Mouse (Mus musculus): ENCODE data around the gene Irx6. TPM values are rescaled to one million over a fixed set of nuclear protein-coding genes. Genes with fewer than 3 reads are reported as not detected.

Gene Irx6
- total RNA-seq (2023) = not detected

DNA sequence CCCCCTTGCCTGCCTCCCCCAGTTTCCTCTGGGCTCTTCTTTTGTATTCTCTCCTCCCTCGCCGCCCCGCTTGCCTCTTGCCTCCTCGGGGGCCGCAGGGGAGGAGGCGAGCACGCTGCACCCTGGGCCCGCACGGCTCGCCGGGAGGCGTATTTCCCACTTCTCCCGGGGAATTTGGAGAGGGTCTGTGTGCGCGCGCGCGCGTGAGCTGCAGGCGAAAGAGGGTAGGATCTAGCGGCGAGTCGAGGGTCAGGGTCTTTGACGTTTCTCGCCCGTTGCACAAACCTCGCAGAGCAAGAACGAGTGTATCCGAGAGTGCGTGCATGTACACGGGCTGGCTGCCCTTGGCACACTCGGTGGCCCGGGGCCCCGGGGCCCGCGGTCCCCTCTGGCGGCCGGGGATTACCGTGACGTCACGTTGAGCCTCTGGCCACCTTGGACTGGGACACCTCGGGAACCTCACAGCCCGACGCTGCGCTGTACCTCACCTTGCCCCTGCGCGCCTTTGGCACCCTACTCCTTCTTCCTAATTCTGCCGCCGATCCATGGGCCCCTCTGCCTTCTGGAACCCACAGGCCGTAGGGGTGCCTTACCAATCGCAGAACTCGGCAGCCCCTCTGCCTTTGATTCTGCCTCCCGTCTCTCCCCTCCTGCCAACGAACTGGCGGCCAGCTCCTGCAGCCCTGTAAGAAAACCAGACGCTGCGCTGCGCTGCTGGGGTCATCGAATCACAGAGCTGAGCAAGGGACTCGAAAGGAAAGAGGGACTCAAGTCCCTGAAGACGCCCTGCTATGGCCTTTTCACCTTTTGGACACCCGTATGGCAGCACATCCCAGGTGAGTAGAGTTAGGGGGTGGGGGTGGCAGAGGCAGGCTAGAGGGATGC is at the start of gene Irx6:
TSS of gene Irx6 (plus strand) at position 45 of the 885 bp plus-strand sequence.

Other genes with a start within 250 kb of the Irx6 start
- gene Mmp2, start 153.0 kb downstream of the Irx6 start, total RNA-seq (2023) = not detected
- gene Lpcat2, start 181.1 kb downstream of the Irx6 start, total RNA-seq (2023) = 1.3 TPM
- not detected for gene Capns2, start 227.1 kb downstream of the Irx6 start, total RNA-seq (2023)

Data from CD8-positive naive resting alpha-beta T cell, adult 57 days (primary cell).